ENCODE assay signal across 25 mouse cellular contexts in genomic region chr11:117160791-117161190, GRCm38 (mm10).
"Had no signal": no experiment of that assay in that cellular context is flagged by ENCODE, and none has a peak within 500 bp of the region (broad histone marks: within the 10 kb centered on the region; RNA-seq: fewer than 3 reads in every experiment).

No protein-coding gene starts in this region.

- H3K27ac ChIP-seq: heart, adult 2 months; heart, embryonic 13.5 days; heart, embryonic 15.5 days; hindbrain, embryonic 13.5 days; hindbrain, embryonic 15.5 days; hindbrain, postnatal 0 days; kidney, embryonic 15.5 days; kidney, postnatal 0 days; layer of hippocampus, adult 2 months; left cerebral cortex, adult 2 months; limb, embryonic 10.5 days; limb, embryonic 12.5 days; liver, embryonic 13.5 days; liver, embryonic 15.5 days had no signal

- H3K4me3 ChIP-seq: heart, adult 2 months; heart, embryonic 13.5 days; heart, embryonic 15.5 days; hindbrain, embryonic 13.5 days; hindbrain, embryonic 15.5 days; kidney, embryonic 15.5 days; layer of hippocampus, adult 2 months; left cerebral cortex, adult 2 months; limb, embryonic 10.5 days; limb, embryonic 12.5 days; liver, embryonic 13.5 days; liver, embryonic 15.5 days had no signal

- DNase-seq: gastrocnemius, postnatal 25 days; heart, adult 11 months; heart, adult 2 months; heart, postnatal 14 days; heart, postnatal 36 days; kidney, adult 11 months; kidney, adult 2 months; kidney, adult 9 months; kidney, postnatal 14 days; kidney, postnatal 4 days; liver; liver, embryonic 13.5 days; liver, postnatal 0 days had no signal
